Mouse (Mus musculus) cortical plate, adult 2 months (tissue): Measurements from ENCODE around the gene Maml3. TPM values are rescaled to one million over a fixed set of nuclear protein-coding genes. Genes with fewer than 3 reads are reported as not detected.

Experiments used
- H3K27ac ChIP-seq: fragments of 200-500 bp; 2 replicates; pipeline ENCODE4 v1.5.1; 2012; ENCODE audit warnings: low read length, control low read depth, inconsistent platforms; ENCODE audit not compliant: insufficient read depth
- H3K4me1 ChIP-seq: fragments of 200-500 bp; 2 replicates; pipeline ENCODE4 v1.6.1; 2011; ENCODE audit warnings: low read length; ENCODE audit not compliant: control insufficient read depth, insufficient read depth
- H3K4me3 ChIP-seq: fragments of 200-500 bp; 2 replicates; pipeline ENCODE4 v1.5.1; 2011; ENCODE audit warnings: mild to moderate bottlenecking, low read length, control low read depth; ENCODE audit not compliant: insufficient read depth
- CTCF ChIP-seq: fragments of 200-500 bp; IDR thresholded peaks from 2 replicates; pipeline ENCODE4 v1.5.1; 2011; ENCODE audit warnings: mild to moderate bottlenecking, control low read depth, low read length; ENCODE audit not compliant: insufficient read depth; ENCODE audit errors: extremely low read depth
- POLR2A ChIP-seq: fragments of 200-500 bp; IDR thresholded peaks from 2 replicates; pipeline ENCODE4 v1.6.1; 2011; ENCODE audit warnings: mild to moderate bottlenecking, low read length, control low read depth; ENCODE audit not compliant: insufficient read depth; ENCODE audit errors: extremely low read depth
- polyA plus RNA-seq: library from polyadenylated mRNA; depleted of rRNA; stranded (reverse); fragments of >200 nt; gene quantifications from 2 replicates; pipeline ENCODE4 v1.2.3, GENCODE M21; 2012

The Maml3 gene
- polyA plus RNA-seq, 1 experiment, result 2.7 TPM

- Histone ChIP-seq H3K27ac (no peak overlapping the region), H3K4me3 (no peak overlapping the region), H3K4me1 (no peaks in the 10 kb centered on the region)
- no peak for TF ChIP-seq CTCF
- TF ChIP-seq POLR2A, result no peak
Measured at GRCm38 (mm10) chr3:51733685-51734084, 371.2 kb downstream of the Maml3 start.

- H3K27ac ChIP-seq, result no peak overlapping the region
- H3K4me1 ChIP-seq, result peaks cover 3% of the 10 kb centered on the region; the same call in 1 of the 2 replicates
- TF ChIP-seq CTCF (no peak), POLR2A (no peak)
- H3K4me3 ChIP-seq, result no peak overlapping the region
Measured at GRCm38 (mm10) chr3:51731949-51732636, 372.8 kb downstream of the Maml3 start.

GRCm38 (mm10) chr3:51730662-51731061 lies 374.2 kb downstream of the Maml3 start:
- H3K4me1 ChIP-seq, result peaks cover 3% of the 10 kb centered on the region; the same call in 1 of the 2 replicates

GRCm38 (mm10) chr3:51729109-51729918 lies 375.6 kb downstream of the Maml3 start:
- TF ChIP-seq CTCF (no peak), POLR2A (no peak)
- H3K27ac ChIP-seq, result no peak overlapping the region
- H3K4me1 ChIP-seq, result peaks cover 3% of the 10 kb centered on the region; the same call in 1 of the 2 replicates

More at GRCm38 (mm10) chr3:51730662-51731061, 374.2 kb downstream of the Maml3 start:
- no peak overlapping the region for H3K27ac ChIP-seq
- TF ChIP-seq POLR2A (no peak), CTCF (no peak)
- H3K4me3 ChIP-seq, result no peak overlapping the region

GRCm38 (mm10) chr3:51728456-51728855 lies 376.4 kb downstream of the Maml3 start:
- TF ChIP-seq CTCF (no peak), POLR2A (no peak)
- Histone ChIP-seq H3K4me3 (no peak overlapping the region), H3K4me1 (peaks cover 3% of the 10 kb centered on the region; the same call in 1 of the 2 replicates), H3K27ac (no peak overlapping the region)

More at GRCm38 (mm10) chr3:51729109-51729918, 375.6 kb downstream of the Maml3 start:
- H3K4me3 ChIP-seq, result no peak overlapping the region

- TF ChIP-seq CTCF (no peak), POLR2A (no peak)
- H3K27ac ChIP-seq, result no peak overlapping the region
- no peak overlapping the region for H3K4me3 ChIP-seq
- peaks cover 3% of the 10 kb centered on the region; the same call in 1 of the 2 replicates for H3K4me1 ChIP-seq
Measured at GRCm38 (mm10) chr3:51727968-51728367, 376.9 kb downstream of the Maml3 start.

GRCm38 (mm10) chr3:51727487-51727886 lies 377.4 kb downstream of the Maml3 start:
- Histone ChIP-seq H3K4me3 (no peak overlapping the region), H3K4me1 (peaks cover 3% of the 10 kb centered on the region; the same call in 1 of the 2 replicates), H3K27ac (no peak overlapping the region)
- TF ChIP-seq POLR2A (no peak), CTCF (no peak)

GRCm38 (mm10) chr3:51726257-51726656 lies 378.6 kb downstream of the Maml3 start:
- Histone ChIP-seq H3K4me1 (peaks cover 3% of the 10 kb centered on the region; the same call in 1 of the 2 replicates), H3K27ac (no peak overlapping the region), H3K4me3 (no peak overlapping the region)
- TF ChIP-seq POLR2A, result no peak
- TF ChIP-seq CTCF, result no peak

GRCm38 (mm10) chr3:51719982-51720381 lies 384.9 kb downstream of the Maml3 start:
- no peak overlapping the region for H3K4me3 ChIP-seq
- TF ChIP-seq CTCF (no peak), POLR2A (no peak)
- H3K4me1 ChIP-seq, result no peaks in the 10 kb centered on the region; the same call in 1 of the 2 replicates
- no peak overlapping the region for H3K27ac ChIP-seq
